Mouse (Mus musculus) liver, embryonic 14.5 days (tissue): Measurements from ENCODE around the gene Col18a1. TPM values are rescaled to one million over a fixed set of nuclear protein-coding genes. Genes with fewer than 3 reads are reported as not detected.
A peak's percentile ranks its signal among the peaks of the same experiment; 100 is the strongest.

Experiments used
- ATAC-seq: fragments of 200-750 bp; cut with Nextera tagmentation; 2 replicates; pipeline ENCODE4 v1.8.0; 2017; ENCODE audit warnings: moderate number of reproducible peaks, mild to moderate bottlenecking, moderate library complexity; ENCODE audit not compliant: insufficient read depth
- DNase-seq, 3 experiments: peaks; one replicate each; pipeline ENCODE4 v3.0.0-alpha.2; 2012 to 2013; ENCODE audit warnings: low read depth in 3 of 3, low spot score in 3 of 3
- H3K27ac ChIP-seq: fragments of 300-500 bp; sonication (generic); 2 replicates; pipeline ENCODE4 v1.5.1; 2014; ENCODE audit warnings: moderate library complexity, mild to moderate bottlenecking, control low read depth, inconsistent platforms
- H3K27me3 ChIP-seq: fragments of 300-500 bp; sonication (generic); 2 replicates; pipeline ENCODE4 v1.6.1; 2014; ENCODE audit warnings: mild to moderate bottlenecking, low read length, moderate library complexity; ENCODE audit not compliant: control insufficient read depth, insufficient read depth
- H3K36me3 ChIP-seq: fragments of 300-500 bp; sonication (generic); replicated peaks from 2 replicates; pipeline ENCODE4 v1.6.1; 2014; ENCODE audit warnings: low read depth; ENCODE audit not compliant: control insufficient read depth, insufficient read depth
- H3K4me1 ChIP-seq, 2 experiments: fragments of 200-500 bp in 1 of 2; fragments of 300-500 bp in 1 of 2; sonication (generic) in 1 of 2; replicated peaks; 2 replicates each; pipeline ENCODE4 v1.6.1; 2012 to 2014; ENCODE audit warnings: antibody characterized with exemption in 1 of 2, inconsistent platforms in 1 of 2, low read length in 1 of 2; ENCODE audit not compliant: control insufficient read depth in 2 of 2, insufficient read depth in 2 of 2
- H3K4me2 ChIP-seq: fragments of 300-500 bp; sonication (generic); 2 replicates; pipeline ENCODE4 v1.6.1; 2014; ENCODE audit warnings: low read depth, mild to moderate bottlenecking, control low read depth, moderate library complexity
- H3K4me3 ChIP-seq, 2 experiments: fragments of 200-500 bp in 1 of 2; fragments of 300-500 bp in 1 of 2; sonication (generic) in 1 of 2; 2 replicates each; pipeline ENCODE4 v1.5.1; 2012 to 2014; ENCODE audit warnings: low read depth in 2 of 2, low read length in 2 of 2, mild to moderate bottlenecking in 2 of 2, control low read depth in 1 of 2, inconsistent platforms in 1 of 2, moderate library complexity in 1 of 2; ENCODE audit not compliant: insufficient read depth in 1 of 2
- H3K9ac ChIP-seq: fragments of 300-500 bp; sonication (generic); replicated peaks from 2 replicates; pipeline ENCODE4 v1.6.1; 2014; ENCODE audit warnings: mild to moderate bottlenecking, control low read depth, moderate library complexity
- H3K9me3 ChIP-seq: fragments of 300-500 bp; sonication (generic); 2 replicates; pipeline ENCODE4 v1.6.1; 2016; ENCODE audit warnings: low read length, mixed read lengths; ENCODE audit not compliant: control insufficient read depth
- CTCF ChIP-seq: IDR thresholded peaks from 2 replicates; pipeline ENCODE4 v1.5.1; 2016; ENCODE audit warnings: antibody characterized with exemption, low read depth, control low read depth
- EP300 ChIP-seq: IDR thresholded peaks from 2 replicates; pipeline ENCODE4 v1.6.1; 2016; ENCODE audit warnings: antibody characterized with exemption, low read depth
- WGBS: fragments of 180-500 bp; shearing (Covaris S2); extraction: QIAGEN DNeasy Blood & Tissue Kit; methylation state at CpG from one replicate; pipeline ENCODE4 v1.1.7; 2014; ENCODE audit not compliant: insufficient replicate concordance; 5-methylcytosine and 5-hydroxymethylcytosine counted together
- polyA plus RNA-seq, 2 experiments: library from polyadenylated mRNA; depleted of rRNA in 1 of 2; stranded (reverse) in 1 of 2; unstranded in 1 of 2; fragments of >200 nt; fragmentation: Nextera tagmentation in 1 of 2; extraction: Ambion mirVana in 1 of 2; gene quantifications; 2 replicates each; pipeline versions ENCODE4 v1.2.1 to v1.2.3; 2012 to 2014

Gene Col18a1
- polyA plus RNA-seq, 2 experiments = 24.6 to 31.4 TPM

- Histone ChIP-seq H3K4me1 (peaks cover 0 to 8% of the 10 kb centered on the region in 2 experiments; a peak in 1 of 4 replicates), H3K9me3 (no peaks in the 10 kb centered on the region), H3K36me3 (no peaks in the 10 kb centered on the region), H3K27ac (no peak overlapping the region), H3K4me3 (peak overlapping the region; percentile 28 to 49; a peak in 3 of 4 replicates), H3K9ac (no peak overlapping the region), H3K4me2 (peak overlapping the region; percentile 47; the same call in 1 of the 2 replicates), H3K27me3 (no peaks in the 10 kb centered on the region)
- DNase-seq (no peak), ATAC-seq (peak; percentile 44; the same call in 1 of the 2 replicates)
- no peak for TF ChIP-seq CTCF
- no peak for TF ChIP-seq EP300
- WGBS = 58% methylated on average over 19 of the region's 19 CpGs
Observed at GRCm38 (mm10) chr10:77113489-77114240, 52.7 kb downstream of the Col18a1 start.

- no peak overlapping the region for H3K9ac ChIP-seq
- DNase-seq = no peak
- TF ChIP-seq EP300 (no peak), CTCF (no peak)
- peaks cover 0 to 5% of the 10 kb centered on the region in 2 experiments; a peak in 1 of 4 replicates for H3K4me1 ChIP-seq
- WGBS = 62% methylated on average over 4 of the region's 4 CpGs
- no peak overlapping the region for H3K27ac ChIP-seq
- no peaks in the 10 kb centered on the region for H3K9me3 ChIP-seq
- H3K4me2 ChIP-seq = peak overlapping the region; percentile 47
- no peaks in the 10 kb centered on the region for H3K27me3 ChIP-seq
- H3K36me3 ChIP-seq = no peaks in the 10 kb centered on the region
- peak overlapping the region; percentile 28 to 49 for H3K4me3 ChIP-seq
- no peak for ATAC-seq
Observed at GRCm38 (mm10) chr10:77111550-77112249, 54.6 kb downstream of the Col18a1 start.

GRCm38 (mm10) chr10:77110843-77111242, 55.5 kb downstream of the Col18a1 start:
- Histone ChIP-seq H3K36me3 (no peaks in the 10 kb centered on the region), H3K9ac (no peak overlapping the region), H3K4me2 (peak overlapping the region; percentile 47), H3K4me1 (peaks cover 0 to 5% of the 10 kb centered on the region in 2 experiments; a peak in 1 of 4 replicates), H3K4me3 (peak overlapping the region in 1 of 2 experiments; percentile 49; a peak in 1 of 4 replicates), H3K9me3 (no peaks in the 10 kb centered on the region), H3K27me3 (no peaks in the 10 kb centered on the region), H3K27ac (no peak overlapping the region)
- ATAC-seq = no peak
- WGBS = 54% methylated on average over 7 of the region's 7 CpGs
- DNase-seq = no peak
- TF ChIP-seq EP300 (no peak), CTCF (no peak)

GRCm38 (mm10) chr10:77110010-77110409, 56.3 kb downstream of the Col18a1 start:
- Histone ChIP-seq H3K4me1 (peaks cover 0 to 5% of the 10 kb centered on the region in 2 experiments; a peak in 2 of 4 replicates), H3K36me3 (no peaks in the 10 kb centered on the region), H3K9me3 (no peaks in the 10 kb centered on the region), H3K4me3 (no peak overlapping the region), H3K9ac (no peak overlapping the region), H3K27ac (no peak overlapping the region), H3K4me2 (peak overlapping the region; percentile 22; the same call in 1 of the 2 replicates), H3K27me3 (no peaks in the 10 kb centered on the region)
- TF ChIP-seq CTCF = no peak
- no peak for TF ChIP-seq EP300
- ATAC-seq (no peak), DNase-seq (no peak)
- WGBS = 69% methylated on average over 9 of the region's 9 CpGs

GRCm38 (mm10) chr10:77108106-77108505, 58.2 kb downstream of the Col18a1 start:
- Histone ChIP-seq H3K36me3 (no peaks in the 10 kb centered on the region), H3K4me3 (no peak overlapping the region), H3K27ac (no peak overlapping the region), H3K9me3 (no peaks in the 10 kb centered on the region), H3K4me2 (no peak overlapping the region), H3K4me1 (peaks cover 0 to 6% of the 10 kb centered on the region in 2 experiments; a peak in 2 of 4 replicates), H3K9ac (no peak overlapping the region), H3K27me3 (no peaks in the 10 kb centered on the region)
- 28% methylated on average over 4 of the region's 4 CpGs for WGBS
- TF ChIP-seq EP300 = no peak
- no peak for TF ChIP-seq CTCF
- no peak for DNase-seq
- no peak for ATAC-seq
